Mouse (Mus musculus) gastrocnemius, postnatal 14 days (tissue): ENCODE data around the gene Olfr986. TPM values are rescaled to one million over a fixed set of nuclear protein-coding genes. Genes with fewer than 3 reads are reported as not detected.

ENCODE experiments used
- DNase-seq: peaks from one replicate; pipeline ENCODE4 v3.0.0; 2021; ENCODE audit warnings: mixed read lengths
- intact Hi-C: fragments of 180-260 bp; cut with DNase I; formaldehyde crosslinking; loops from one replicate; pipeline ENCODE4 v1.15.1; 2025; ENCODE audit warnings: low total_unique reads
- total RNA-seq, 2 experiments: library from RNA; stranded (reverse); gene quantifications; 2 replicates each; pipeline ENCODE4 v1.2.3; 2021

The Olfr986 gene
- total RNA-seq, 2 experiments from 2014 or later: not detected

- intact Hi-C loops: loop anchor here (5.0 kb wide), 1 partner anchor 103 kb away; no protein-coding TSS in a partner anchor
These were observed 48.8 kb downstream of the Olfr986 start for GRCm38 (mm10) chr9:40229479-40229878.

GRCm38 (mm10) chr9:40231019-40231418 lies 50.3 kb downstream of the Olfr986 start:
- no peak for DNase-seq
- intact Hi-C loops: no loop called here

More at GRCm38 (mm10) chr9:40229479-40229878, 48.8 kb downstream of the Olfr986 start:
- DNase-seq: no peak

GRCm38 (mm10) chr9:40234233-40235072 lies 53.7 kb downstream of the Olfr986 start:
- intact Hi-C loops: no loop called here

GRCm38 (mm10) chr9:40235220-40235619 lies 54.5 kb downstream of the Olfr986 start:
- DNase-seq: no peak
- intact Hi-C loops: no loop called here

More at GRCm38 (mm10) chr9:40234233-40235072, 53.7 kb downstream of the Olfr986 start:
- DNase-seq: no peak

Other genes starting within 250 kb of the Olfr986 start
- not detected for gene Olfr974, start 243.4 kb upstream of the Olfr986 start, total RNA-seq
- gene Olfr975, start 228.9 kb upstream of the Olfr986 start, total RNA-seq: not detected
- gene Olfr976, start 219.8 kb upstream of the Olfr986 start, total RNA-seq: not detected
- not detected for gene Olfr978, start 188.8 kb upstream of the Olfr986 start, total RNA-seq
- gene Olfr979, start 177.5 kb upstream of the Olfr986 start, total RNA-seq: not detected
- not detected for gene Olfr980, start 171.3 kb upstream of the Olfr986 start, total RNA-seq
- gene Olfr981, start 159.5 kb upstream of the Olfr986 start, total RNA-seq: not detected
- gene Olfr982, start 107.1 kb upstream of the Olfr986 start, total RNA-seq: not detected
- not detected for gene Olfr983, start 87.3 kb upstream of the Olfr986 start, total RNA-seq
- not detected for gene Olfr984, start 66.7 kb upstream of the Olfr986 start, total RNA-seq
- not detected for gene Olfr985, start 50.7 kb upstream of the Olfr986 start, total RNA-seq
- not detected for gene Tmem225, start 32.8 kb upstream of the Olfr986 start, total RNA-seq
- gene Zfp202, start 11.4 kb downstream of the Olfr986 start, total RNA-seq: 1 to 10 TPM; 1.9 to 3.0 TPM
- gene Scn3b, start 88.3 kb downstream of the Olfr986 start, total RNA-seq: 1 to 10 TPM; 2.5 to 4.2 TPM